Mouse (Mus musculus) ovary, postnatal 36 days (tissue): ENCODE results near the gene Ascc1.
"Not testable (repeated sequence)": the region's sequence is repeated elsewhere in the genome, so short reads cannot be mapped to it uniquely, and the experiment has no call there.

Source experiments
- DNase-seq: peaks from one replicate; pipeline ENCODE4 v3.0.0; 2022; ENCODE audit warnings: low spot score, mixed read lengths

Gene Ascc1

GRCm38 (mm10) chr10:60115345-60116185 lies 113.0 kb downstream of the Ascc1 start:
- no peak for DNase-seq

DNA sequence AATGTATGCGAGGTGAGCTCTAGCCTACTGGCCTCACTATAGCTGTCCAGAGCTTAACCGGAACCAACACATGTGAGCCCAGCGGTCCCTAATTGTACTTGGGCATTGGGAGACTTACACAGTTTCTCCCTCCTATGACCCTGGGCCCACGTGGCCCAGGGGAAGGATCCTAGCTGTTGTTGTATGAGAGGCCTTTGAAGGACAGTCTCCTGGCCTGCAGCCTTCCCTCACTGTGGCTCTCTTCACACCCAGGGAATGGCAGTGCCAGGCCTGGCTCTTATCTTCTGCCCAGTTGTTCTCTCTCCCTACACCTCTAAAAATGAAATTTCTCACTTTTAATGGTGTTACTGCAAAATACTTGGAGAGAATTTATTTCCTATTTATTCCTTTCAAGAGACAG lies 114.4 kb downstream of the Ascc1 start:
- peak; percentile 52 for DNase-seq

GRCm38 (mm10) chr10:60118464-60118863 lies 115.9 kb downstream of the Ascc1 start:
- no peak for DNase-seq

GRCm38 (mm10) chr10:60120630-60121029 lies 118.0 kb downstream of the Ascc1 start:
- no peak for DNase-seq

DNA sequence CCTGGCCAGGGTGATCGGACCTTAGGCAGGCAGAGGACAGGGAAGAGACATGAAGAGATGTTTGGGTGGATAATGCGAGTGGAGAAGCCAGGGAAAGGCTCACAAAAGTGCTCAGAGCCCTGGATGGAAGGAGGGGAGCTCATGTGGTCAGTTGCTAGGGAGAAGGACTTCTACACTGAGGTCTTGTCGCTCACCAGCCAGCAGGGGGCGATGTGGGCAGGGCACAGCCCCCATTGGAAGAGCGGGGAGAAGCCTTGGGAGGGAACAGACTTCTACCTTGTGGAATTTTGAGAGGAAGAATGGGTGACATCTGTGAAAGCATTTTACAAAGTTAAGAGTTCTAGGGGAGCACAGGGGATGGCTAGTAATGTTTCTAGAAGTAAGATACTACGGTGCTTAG lies 121.5 kb downstream of the Ascc1 start:
- DNase-seq, result no peak

GRCm38 (mm10) chr10:60125529-60126327 lies 123.1 kb downstream of the Ascc1 start:
- DNase-seq, result no peak

DNA sequence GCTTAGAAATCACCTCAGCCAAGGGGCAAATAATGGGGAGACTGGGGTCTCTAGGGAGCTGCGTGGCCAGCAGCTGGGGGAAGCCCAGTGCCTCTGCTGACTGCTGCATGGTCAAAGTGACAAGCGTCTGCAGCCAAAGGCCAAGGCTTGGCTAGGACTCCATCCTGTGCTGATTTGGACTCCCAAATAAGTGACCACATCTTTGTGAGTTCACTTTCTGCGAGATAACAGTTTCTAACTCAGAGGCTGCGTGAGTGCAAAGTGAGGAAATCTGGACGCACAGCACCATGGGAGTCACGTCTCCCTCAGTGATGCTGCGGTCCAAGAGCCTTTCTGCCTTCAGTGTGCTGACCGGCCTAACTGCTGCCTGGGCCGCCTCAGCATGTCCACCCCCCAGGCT lies 125.7 kb downstream of the Ascc1 start:
- DNase-seq, result no peak

- DNase-seq, result no peak
These were observed 127.9 kb downstream of the Ascc1 start for GRCm38 (mm10) chr10:60130504-60130903.

DNA sequence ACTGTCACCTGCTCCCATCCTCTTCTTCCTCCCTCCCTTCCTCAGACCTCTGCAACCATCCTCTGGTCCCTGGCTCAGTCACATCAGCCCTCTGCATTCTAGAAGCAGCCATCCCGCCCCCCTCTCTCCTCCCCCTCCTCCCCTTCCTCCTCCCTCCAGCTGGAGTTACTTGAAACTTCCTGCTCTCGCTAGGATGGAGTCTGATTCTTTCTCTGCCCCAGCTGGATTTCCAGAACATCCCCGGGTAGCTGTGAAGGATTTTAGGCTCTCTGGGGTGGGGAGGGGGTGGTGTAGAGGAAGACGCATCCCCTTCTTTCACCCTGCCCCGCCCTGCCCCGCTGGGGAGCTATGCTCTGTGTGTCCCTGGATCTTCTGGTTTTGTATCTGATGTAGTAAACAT lies 130.9 kb downstream of the Ascc1 start:
- no peak for DNase-seq

DNA sequence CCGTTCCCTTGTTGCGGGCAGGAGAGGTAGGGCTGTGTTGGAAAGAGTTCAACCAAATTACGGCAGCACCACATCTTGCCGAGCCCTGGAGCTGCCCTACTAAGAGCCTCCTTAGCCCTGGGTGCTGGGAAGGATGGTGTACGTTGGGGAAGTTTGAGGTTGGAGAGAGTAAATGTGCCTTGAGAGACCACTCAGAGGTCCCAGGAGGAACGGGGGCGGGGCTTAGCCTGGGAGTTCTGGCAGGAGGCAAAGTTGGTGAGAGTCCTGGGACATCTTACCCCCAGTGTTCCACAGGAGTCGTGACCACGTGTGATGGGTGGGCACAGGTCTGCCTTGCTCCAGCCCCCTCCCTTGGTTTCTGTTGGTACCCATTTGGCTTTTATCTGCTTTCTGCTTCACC lies 131.6 kb downstream of the Ascc1 start:
- DNase-seq, result no peak

DNA sequence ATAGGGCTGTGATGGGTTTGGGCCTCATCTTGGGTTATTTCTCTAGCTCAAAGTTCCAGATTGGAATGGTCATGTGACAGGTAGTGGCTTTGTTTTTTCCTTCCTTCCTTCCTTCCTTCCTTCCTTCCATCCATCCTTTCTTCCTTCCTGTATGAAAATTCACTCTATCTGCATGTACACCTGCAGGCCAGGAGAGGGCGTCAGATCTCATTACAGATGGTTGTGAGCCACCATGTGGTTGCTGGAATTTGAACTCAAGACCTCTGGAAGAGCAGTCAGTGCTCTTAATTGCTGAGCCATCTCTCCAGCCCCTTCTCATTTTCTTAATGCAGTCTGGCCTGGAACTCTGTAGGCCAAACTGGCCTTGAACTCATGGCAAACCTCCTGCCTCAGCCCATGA lies 133.4 kb downstream of the Ascc1 start:
- not testable (repeated sequence) for DNase-seq

DNA sequence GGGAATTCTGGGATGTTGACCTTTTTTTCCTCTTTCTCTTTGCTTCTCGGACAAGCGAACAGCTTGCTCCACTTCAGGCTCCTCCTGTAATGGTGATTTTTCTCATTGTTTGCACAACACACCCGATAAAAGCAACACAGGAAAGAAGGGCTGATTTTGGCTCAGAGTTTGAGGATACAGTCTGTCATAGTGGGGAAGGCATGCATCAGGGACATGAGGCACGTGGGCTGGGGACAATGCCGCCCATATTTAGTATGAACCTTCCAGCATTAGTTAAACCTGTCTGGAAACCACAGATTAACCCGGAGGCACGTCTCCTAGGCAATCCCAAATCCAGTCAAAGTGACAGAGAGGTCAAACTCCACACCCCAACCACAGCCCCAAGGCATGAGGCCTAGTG lies 134.3 kb downstream of the Ascc1 start:
- DNase-seq, result no peak

- DNase-seq, result no peak
These were observed 136.1 kb downstream of the Ascc1 start for GRCm38 (mm10) chr10:60138680-60139079.

- no peak for DNase-seq
These were observed 138.1 kb downstream of the Ascc1 start for GRCm38 (mm10) chr10:60140751-60141150.

- no peak for DNase-seq
These were observed 139.1 kb downstream of the Ascc1 start for GRCm38 (mm10) chr10:60141656-60142160.

DNA sequence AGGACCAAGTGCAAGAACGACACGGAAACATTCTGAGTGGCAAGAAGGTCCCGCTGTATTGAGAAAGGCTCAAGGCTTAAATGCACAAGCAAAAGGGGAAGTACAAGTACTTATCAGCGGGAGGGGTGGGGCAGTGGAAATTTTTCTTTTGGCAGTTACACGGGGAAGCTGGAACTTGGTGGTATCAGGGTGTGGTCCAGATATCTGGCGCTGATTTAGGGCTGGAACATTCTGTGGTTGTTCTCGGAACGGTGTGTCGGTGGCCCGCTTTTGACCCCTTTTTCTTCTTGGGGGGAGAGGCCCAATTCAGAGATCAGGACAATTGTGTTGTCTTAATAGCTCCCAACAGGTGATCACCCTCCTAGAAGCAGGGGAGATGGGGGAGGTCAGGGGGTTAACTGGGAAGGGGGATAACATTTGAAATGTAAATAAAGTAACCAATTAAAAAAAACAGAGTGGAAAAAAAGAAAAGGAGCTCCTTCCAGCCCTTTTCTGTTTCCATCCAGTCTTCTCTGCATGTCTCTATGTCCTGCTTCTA lies 145.0 kb downstream of the Ascc1 start:
- DNase-seq, result not testable (repeated sequence)

DNA sequence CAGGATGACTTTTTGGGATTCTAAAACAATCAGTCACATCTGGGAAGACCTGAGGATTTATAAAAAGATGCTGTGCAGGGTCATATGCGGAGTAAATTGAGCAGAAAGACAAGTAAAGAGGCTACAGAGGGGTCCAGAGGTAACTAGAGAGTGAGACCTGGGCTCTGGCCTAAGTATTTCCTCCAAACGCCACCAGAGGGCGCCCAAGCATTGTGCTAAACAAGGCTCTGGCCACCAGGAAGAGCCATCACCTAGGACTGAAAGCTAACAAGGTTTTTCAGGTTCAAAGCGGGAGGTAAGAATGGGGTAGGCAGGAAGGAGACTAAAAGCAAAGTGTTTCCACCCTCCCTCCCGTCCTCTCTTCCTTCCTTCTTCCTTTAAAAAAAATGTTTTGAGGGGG lies 145.5 kb downstream of the Ascc1 start:
- DNase-seq, result peak; percentile 81
